Mouse (Mus musculus) embryo, embryonic 10.5 days (tissue): ENCODE results near the gene Glipr2.

Source experiments
- DNase-seq: peaks from one replicate; pipeline ENCODE4 v3.0.0-alpha.2; 2015; ENCODE audit warnings: low spot score

The Glipr2 gene

GRCm38 (mm10) chr4:43970393-43971330, 13.5 kb downstream of the Glipr2 start:
- no peak for DNase-seq

- DNase-seq = no peak
Measured at GRCm38 (mm10) chr4:43971541-43972136, 14.4 kb downstream of the Glipr2 start.

GRCm38 (mm10) chr4:43972137-43972591, 15.0 kb downstream of the Glipr2 start:
- DNase-seq = peak; percentile 76

GRCm38 (mm10) chr4:43973526-43973981, 16.4 kb downstream of the Glipr2 start:
- DNase-seq = no peak

- DNase-seq = no peak
Measured at GRCm38 (mm10) chr4:43974914-43975616, 17.9 kb downstream of the Glipr2 start.

GRCm38 (mm10) chr4:43976223-43976740, 19.1 kb downstream of the Glipr2 start:
- DNase-seq = no peak

GRCm38 (mm10) chr4:43978521-43979443, 21.6 kb downstream of the Glipr2 start:
- peak; percentile 50 for DNase-seq

- no peak for DNase-seq
Measured at GRCm38 (mm10) chr4:43979746-43980145, 22.5 kb downstream of the Glipr2 start.

- DNase-seq = no peak
Measured at GRCm38 (mm10) chr4:43980236-43980635, 23.0 kb downstream of the Glipr2 start.

GRCm38 (mm10) chr4:43980846-43981245, 23.6 kb downstream of the Glipr2 start:
- DNase-seq = no peak

- DNase-seq = no peak
Measured at GRCm38 (mm10) chr4:43981251-43981650, 24.1 kb downstream of the Glipr2 start.

GRCm38 (mm10) chr4:43982053-43982732, 25.0 kb downstream of the Glipr2 start:
- peak; percentile 96 for DNase-seq

GRCm38 (mm10) chr4:43983181-43983580, 26.0 kb downstream of the Glipr2 start, which contains the start of gene Ccin:
TSS of gene Ccin (plus strand) at chr4:43983483.
- no peak for DNase-seq

GRCm38 (mm10) chr4:43983756-43984155, 26.6 kb downstream of the Glipr2 start:
- DNase-seq = no peak

- DNase-seq = no peak
Measured at GRCm38 (mm10) chr4:43984326-43984725, 27.1 kb downstream of the Glipr2 start.

- DNase-seq = no peak
Measured at GRCm38 (mm10) chr4:43988976-43989375, 31.8 kb downstream of the Glipr2 start.

- no peak for DNase-seq
Measured at GRCm38 (mm10) chr4:43993072-43993471, 35.9 kb downstream of the Glipr2 start.

GRCm38 (mm10) chr4:43994342-43994741, 37.1 kb downstream of the Glipr2 start:
- DNase-seq = no peak

GRCm38 (mm10) chr4:44003622-44004021, 46.4 kb downstream of the Glipr2 start:
- DNase-seq = no peak

GRCm38 (mm10) chr4:44004126-44004525, 46.9 kb downstream of the Glipr2 start, which contains the start of gene Clta:
TSS of gene Clta (plus strand) at chr4:44004452.
- no peak for DNase-seq
